Mouse (Mus musculus) lung, postnatal 25 days (tissue): Measurements from ENCODE around the gene Ubl4b.

ENCODE experiments used
- DNase-seq: peaks from one replicate; pipeline ENCODE4 v3.0.0; 2022; ENCODE audit warnings: low spot score

Ubl4b gene

DNA sequence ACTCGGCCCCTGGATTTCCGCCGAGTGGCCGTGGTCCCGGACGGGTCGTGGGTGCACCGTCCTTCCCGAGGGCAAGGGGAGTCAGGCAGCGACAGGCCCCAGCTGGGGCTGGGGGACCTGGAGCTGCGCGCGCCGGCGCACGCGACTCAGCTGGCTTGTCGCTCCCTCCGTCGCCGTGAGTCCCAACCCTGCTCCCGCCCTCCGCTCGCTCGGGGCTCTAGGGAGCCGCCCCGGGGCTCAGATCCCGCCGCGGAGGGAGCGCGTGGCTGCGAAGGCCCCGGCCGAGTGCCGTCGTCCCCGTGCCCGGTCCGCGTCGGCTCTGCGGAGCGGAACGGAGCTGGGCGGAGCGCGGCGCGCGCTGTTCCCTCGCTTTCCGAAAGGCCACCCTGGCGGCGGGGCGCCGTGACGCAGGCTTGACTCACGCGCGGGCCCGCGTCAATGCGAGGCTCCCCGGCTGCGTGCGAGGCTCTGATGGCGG, 37.2 kb downstream of the Ubl4b start, which contains the start of gene Slc6a17:
Gene Slc6a17 (minus strand): TSS at position 388 of the 478 bp plus-strand sequence.
- DNase-seq = no peak

DNA sequence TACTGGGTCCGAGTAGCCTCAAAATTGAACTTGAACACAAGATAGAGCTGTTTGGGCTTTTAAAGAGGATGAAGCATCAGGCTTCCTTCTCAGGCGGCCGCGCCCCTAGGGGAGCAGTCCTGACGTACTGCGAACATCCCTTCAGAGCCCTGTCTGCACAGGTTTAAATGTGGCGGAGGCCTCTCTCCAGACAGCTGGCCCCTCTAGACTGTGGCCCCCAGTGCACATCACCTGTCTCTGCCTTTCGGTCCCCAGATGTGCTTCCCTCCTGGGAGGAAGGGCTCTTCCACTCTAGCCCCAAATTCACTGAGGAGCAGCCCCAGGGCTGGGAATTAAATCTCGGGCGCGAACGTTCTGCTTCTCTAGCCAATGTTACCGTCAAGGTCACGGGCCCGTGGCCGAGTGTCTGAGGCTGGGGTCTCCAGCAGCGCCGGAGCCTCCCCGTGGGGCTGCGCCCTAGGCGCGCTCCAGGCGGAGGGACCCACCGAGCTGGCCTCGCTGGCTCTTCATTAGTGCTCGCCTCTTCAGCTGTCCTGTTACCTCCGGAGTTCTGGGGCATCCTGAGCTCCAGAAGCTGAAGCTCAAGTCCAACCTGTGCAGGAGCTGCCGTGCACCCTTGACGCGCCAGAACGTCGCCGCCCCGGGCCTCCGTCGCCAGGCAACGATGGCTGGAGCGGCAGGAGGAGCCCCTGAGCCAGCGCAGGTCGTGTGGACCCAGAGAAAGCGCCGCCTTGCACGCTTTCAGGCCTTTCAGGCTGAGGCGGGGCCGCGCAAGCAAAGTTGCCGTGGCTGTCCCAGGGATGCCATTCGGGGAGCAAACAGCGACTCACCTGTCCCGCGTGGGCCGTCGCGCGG, 37.9 kb downstream of the Ubl4b start:
- DNase-seq = no peak

DNA sequence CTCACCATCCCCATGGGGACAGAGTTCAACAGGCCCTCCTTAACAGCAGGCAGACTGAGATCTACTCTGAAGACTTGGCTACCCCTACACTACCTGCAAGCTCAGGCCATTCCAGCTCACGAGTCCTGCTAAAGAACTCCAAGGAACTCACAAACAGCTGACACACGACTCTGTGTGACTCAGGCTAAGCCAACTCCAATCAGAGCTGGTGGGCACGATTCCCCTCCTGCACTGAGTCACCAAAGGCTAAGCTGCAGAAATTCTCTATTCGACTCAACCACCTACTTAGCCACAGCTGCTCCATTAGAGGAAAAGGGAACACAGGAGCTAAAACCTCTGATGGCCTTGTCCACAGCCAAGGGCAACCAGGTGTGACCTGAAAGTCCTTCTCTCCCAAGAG, 38.9 kb downstream of the Ubl4b start:
- DNase-seq = no peak

DNA sequence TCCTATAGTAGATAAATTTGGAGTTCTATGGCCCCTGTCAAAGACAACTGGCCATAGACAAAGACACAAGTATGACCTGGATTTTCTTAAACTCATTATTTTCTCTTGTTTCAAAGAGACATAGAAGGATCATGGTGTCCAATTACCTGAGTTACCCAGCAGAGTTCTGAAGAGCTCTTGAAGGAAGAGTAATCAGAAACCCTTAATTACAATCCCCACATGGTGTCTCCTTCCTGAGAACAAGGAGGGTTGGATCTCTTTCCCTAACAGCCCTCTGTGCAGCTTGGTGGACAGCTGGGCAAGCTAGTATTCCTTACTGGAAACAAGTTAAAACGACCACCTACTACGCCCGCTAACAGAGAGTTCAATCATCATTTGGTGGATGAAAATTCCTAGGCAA, 43.5 kb downstream of the Ubl4b start:
- DNase-seq = no peak

DNA sequence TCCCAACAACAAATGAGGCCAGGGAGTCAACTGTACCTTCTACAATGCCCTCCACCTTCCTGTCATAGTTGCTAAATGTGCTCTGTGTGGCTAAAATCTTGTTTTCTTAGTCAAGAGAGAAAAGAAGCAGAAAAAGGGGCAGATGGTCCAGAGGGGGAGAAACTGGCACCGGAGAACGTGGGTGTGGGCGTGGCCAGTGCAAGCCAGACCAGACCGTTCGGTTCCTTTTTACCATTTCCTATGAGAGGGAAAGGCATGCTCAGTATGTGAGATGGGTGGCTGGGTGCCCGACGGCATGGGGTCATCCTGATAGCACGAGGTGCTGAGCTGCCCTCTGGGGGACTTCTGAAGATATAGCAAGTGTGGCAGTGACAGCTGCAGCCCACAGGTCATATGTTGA, 46.2 kb downstream of the Ubl4b start:
- DNase-seq = no peak

DNA sequence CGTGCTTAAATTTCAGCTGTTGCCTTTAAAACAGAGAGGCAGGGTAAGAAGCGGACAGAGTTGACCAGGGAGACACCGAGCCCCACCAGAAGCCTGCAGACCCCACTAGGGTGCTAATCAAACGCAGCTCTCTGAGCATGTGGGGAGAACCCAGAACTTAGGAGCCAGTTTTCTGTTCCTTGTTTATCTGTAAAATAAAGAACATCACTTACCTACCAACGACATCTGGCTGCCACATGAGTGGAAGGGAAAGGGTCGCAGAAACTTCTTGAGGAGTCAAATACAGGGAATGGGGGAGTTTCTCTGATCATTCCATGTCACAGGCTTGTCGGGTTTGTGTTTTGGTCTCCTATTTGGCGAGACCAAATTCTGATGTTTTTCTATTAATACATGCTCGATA, 46.9 kb downstream of the Ubl4b start:
- DNase-seq = no peak

DNA sequence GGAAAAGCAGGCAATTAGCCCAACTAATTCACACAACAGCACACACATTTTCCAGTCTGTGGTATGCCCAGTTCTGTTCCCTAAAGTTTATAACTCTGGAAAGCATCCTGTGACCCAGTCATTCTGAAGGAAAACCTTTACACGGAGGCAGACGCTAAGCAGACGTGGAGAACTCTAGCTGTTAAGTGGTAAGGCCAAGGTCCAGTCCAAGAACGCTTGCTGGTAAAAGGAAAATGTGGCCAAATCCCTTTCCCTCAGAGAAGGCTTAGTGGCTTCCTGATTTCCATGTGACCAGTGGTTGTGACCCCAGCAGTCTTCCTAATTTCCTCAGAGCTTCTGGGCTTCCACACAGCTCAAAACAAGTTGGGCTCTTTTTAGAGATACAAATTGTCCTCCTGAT, 48.3 kb downstream of the Ubl4b start:
- DNase-seq = no peak

DNA sequence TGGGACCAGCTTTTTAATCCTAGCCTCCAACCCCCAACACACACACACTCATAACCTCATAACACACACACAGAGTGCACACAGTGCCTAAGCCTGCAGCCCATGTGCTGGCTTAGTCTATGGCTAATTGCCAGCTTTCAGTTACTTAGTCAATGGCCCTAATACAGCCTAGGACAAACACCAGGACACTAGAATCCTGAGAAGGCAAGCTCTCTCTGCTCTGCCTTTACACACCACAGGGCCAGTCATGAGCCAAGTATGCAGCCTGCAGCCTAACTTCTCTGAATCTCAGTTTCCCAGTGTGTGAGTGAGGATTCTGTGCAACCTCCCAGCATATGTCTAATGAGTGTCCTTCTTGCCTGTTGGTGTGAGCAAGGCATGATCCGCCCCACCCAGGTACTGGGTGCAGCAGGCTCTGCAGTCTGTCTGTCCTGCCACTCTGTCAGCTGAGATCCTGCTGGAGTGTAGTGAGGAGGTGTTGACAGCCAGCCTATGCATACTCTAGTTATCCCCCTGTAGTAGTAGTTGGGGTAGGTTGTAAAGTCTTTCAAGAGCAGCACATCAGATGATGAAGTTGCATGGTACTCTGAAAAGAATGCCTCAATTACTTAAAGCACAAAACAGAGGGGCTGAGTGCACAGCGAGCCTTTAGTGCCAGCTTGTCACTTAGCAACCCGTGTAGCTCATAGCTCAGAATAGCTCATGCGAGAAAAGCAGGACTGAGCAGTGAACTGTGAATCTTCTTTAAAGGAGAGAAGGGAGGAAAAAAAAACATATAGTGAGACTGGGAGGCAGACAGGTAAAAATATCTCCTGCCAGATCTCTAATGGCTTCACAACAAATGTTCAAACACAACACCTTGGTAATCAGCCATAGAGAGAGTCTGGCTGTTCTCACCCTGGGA, 49.2 kb downstream of the Ubl4b start:
- DNase-seq = no peak

DNA sequence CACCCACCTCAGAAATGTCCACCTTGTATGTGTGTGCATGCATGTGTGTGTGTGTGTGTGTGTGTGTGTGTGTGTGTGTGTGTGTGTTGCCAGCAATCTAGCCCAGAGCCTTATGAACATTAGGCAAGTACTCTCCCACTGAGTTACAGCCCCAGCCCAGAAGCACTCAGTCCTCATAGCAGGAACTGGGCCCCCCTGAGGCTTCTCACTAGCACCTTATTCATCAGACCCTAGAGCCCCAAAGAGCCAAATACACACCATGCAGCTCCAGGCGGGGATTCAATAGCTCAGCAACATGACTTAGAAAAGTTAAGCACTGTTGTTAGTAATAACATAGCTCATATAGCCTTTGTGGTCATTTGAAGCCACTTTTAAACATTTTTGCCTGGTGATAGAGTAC, 50.3 kb downstream of the Ubl4b start:
- no peak for DNase-seq

DNA sequence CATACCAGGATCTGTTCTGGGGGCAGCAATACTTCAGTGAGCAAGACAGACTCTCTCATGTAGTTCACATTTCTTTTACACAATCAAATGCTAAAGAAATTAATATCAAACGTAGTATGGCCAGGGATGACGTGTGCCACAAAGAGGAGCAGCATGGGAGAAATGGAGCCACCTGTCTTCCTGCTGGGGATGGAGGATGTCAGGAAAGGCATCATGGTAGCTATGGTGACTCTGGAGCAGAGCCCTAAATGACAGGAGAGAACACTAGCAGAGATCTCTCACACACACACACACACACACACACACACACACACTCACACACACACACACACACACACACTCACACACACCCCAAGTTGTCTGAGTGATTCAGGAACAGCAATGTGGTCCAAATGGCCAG, 51.2 kb downstream of the Ubl4b start:
- no peak for DNase-seq
